Mouse (Mus musculus) T-helper 2 cell (primary cell): ENCODE measurements around the gene Vwc2l.

ENCODE experiments used
- in situ Hi-C: fragments of 300-600 bp; cut with MboI, MseI; formaldehyde crosslinking; loops from one replicate; pipeline ENCODE4 v1.15.1; 2025; ENCODE audit warnings: high pct_unique_total_duplicates

Vwc2l gene

GRCm38 (mm10) chr1:70725655-70726066 is at the start of gene Vwc2l:
TSS of gene Vwc2l (plus strand) at chr1:70725715.
- in situ Hi-C loops = no loop called here

- in situ Hi-C loops = no loop called here
These were observed 33.0 kb upstream of the Vwc2l start for GRCm38 (mm10) chr1:70692529-70692928.

- in situ Hi-C loops = no loop called here
These were observed 25.2 kb upstream of the Vwc2l start for GRCm38 (mm10) chr1:70700270-70700669.

- in situ Hi-C loops = no loop called here
These were observed 21.6 kb upstream of the Vwc2l start for GRCm38 (mm10) chr1:70703934-70704333.

GRCm38 (mm10) chr1:70705821-70706220 is 19.7 kb upstream of the Vwc2l start:
- in situ Hi-C loops = no loop called here

GRCm38 (mm10) chr1:70725045-70725444 is 470 bp upstream of the Vwc2l start:
- in situ Hi-C loops = no loop called here

GRCm38 (mm10) chr1:70787146-70787545 is 61.6 kb downstream of the Vwc2l start:
- in situ Hi-C loops = no loop called here

- in situ Hi-C loops = no loop called here
These were observed 66.1 kb downstream of the Vwc2l start for GRCm38 (mm10) chr1:70791636-70792035.

GRCm38 (mm10) chr1:70795094-70795493 is 69.6 kb downstream of the Vwc2l start:
- in situ Hi-C loops = no loop called here

GRCm38 (mm10) chr1:70803401-70803800 is 77.9 kb downstream of the Vwc2l start:
- in situ Hi-C loops = no loop called here

- in situ Hi-C loops = no loop called here
These were observed 97.6 kb downstream of the Vwc2l start for GRCm38 (mm10) chr1:70823111-70823510.

GRCm38 (mm10) chr1:70833262-70833661 is 107.7 kb downstream of the Vwc2l start:
- in situ Hi-C loops = no loop called here

- in situ Hi-C loops = no loop called here
These were observed 116.7 kb downstream of the Vwc2l start for GRCm38 (mm10) chr1:70842222-70842621.

GRCm38 (mm10) chr1:70845276-70845675 is 119.8 kb downstream of the Vwc2l start:
- in situ Hi-C loops = no loop called here

- in situ Hi-C loops = no loop called here
These were observed 126.3 kb downstream of the Vwc2l start for GRCm38 (mm10) chr1:70851633-70852390.

GRCm38 (mm10) chr1:70853446-70853845 is 127.9 kb downstream of the Vwc2l start:
- in situ Hi-C loops = no loop called here

GRCm38 (mm10) chr1:70855912-70856311 is 130.4 kb downstream of the Vwc2l start:
- in situ Hi-C loops = no loop called here

GRCm38 (mm10) chr1:70861672-70862071 is 136.2 kb downstream of the Vwc2l start:
- in situ Hi-C loops = no loop called here

- in situ Hi-C loops = no loop called here
These were observed 140.6 kb downstream of the Vwc2l start for GRCm38 (mm10) chr1:70866137-70866536.

- in situ Hi-C loops = no loop called here
These were observed 155.0 kb downstream of the Vwc2l start for GRCm38 (mm10) chr1:70880496-70880895.

GRCm38 (mm10) chr1:70881269-70881668 is 155.8 kb downstream of the Vwc2l start:
- in situ Hi-C loops = no loop called here

GRCm38 (mm10) chr1:70884156-70884555 is 158.6 kb downstream of the Vwc2l start:
- in situ Hi-C loops = no loop called here

GRCm38 (mm10) chr1:70902311-70902710 is 176.8 kb downstream of the Vwc2l start:
- in situ Hi-C loops = no loop called here

GRCm38 (mm10) chr1:70907366-70907765 is 181.9 kb downstream of the Vwc2l start:
- in situ Hi-C loops = no loop called here
